Mouse (Mus musculus) liver, postnatal 0 days (tissue): ENCODE measurements around the gene Clnk. TPM values are rescaled to one million over a fixed set of nuclear protein-coding genes. Genes with fewer than 3 reads are reported as not detected.

Experiments
- ATAC-seq: fragments of 200-750 bp; cut with Nextera tagmentation; 2 replicates; pipeline ENCODE4 v1.8.0; 2017; ENCODE audit warnings: mild to moderate bottlenecking, moderate library complexity
- DNase-seq: peaks from one replicate; pipeline ENCODE4 v3.0.0-alpha.2; 2016
- H3K27ac ChIP-seq: fragments of 300-500 bp; sonication (generic); 2 replicates; pipeline ENCODE4 v1.5.1; 2014; ENCODE audit warnings: antibody characterized with exemption, moderate library complexity, mild to moderate bottlenecking, low read depth
- H3K27me3 ChIP-seq: fragments of 300-500 bp; sonication (generic); 2 replicates; pipeline ENCODE4 v1.6.1; 2014; ENCODE audit warnings: low read length, control low read depth, mixed read lengths; ENCODE audit not compliant: insufficient read depth
- H3K36me3 ChIP-seq: fragments of 300-500 bp; sonication (generic); replicated peaks from 2 replicates; pipeline ENCODE4 v1.6.1; 2014; ENCODE audit warnings: mild to moderate bottlenecking, control low read depth, low read length, moderate library complexity, mixed read lengths; ENCODE audit not compliant: insufficient read depth
- H3K4me1 ChIP-seq: fragments of 300-500 bp; sonication (generic); 2 replicates; pipeline ENCODE4 v1.6.1; 2014; ENCODE audit warnings: antibody characterized with exemption, mild to moderate bottlenecking, control low read depth; ENCODE audit not compliant: insufficient read depth
- H3K4me2 ChIP-seq: fragments of 300-500 bp; sonication (generic); 2 replicates; pipeline ENCODE4 v1.6.1; 2014; ENCODE audit warnings: low read depth, mild to moderate bottlenecking, low read length, moderate library complexity, mixed read lengths
- H3K4me3 ChIP-seq: fragments of 300-500 bp; sonication (generic); 2 replicates; pipeline ENCODE4 v1.5.1; 2014; ENCODE audit warnings: low read depth, low read length
- H3K9ac ChIP-seq: fragments of 300-500 bp; sonication (generic); replicated peaks from 2 replicates; pipeline ENCODE4 v1.6.1; 2014; ENCODE audit warnings: mild to moderate bottlenecking, moderate library complexity
- H3K9me3 ChIP-seq: fragments of 300-500 bp; sonication (generic); 2 replicates; pipeline ENCODE4 v1.6.1; 2016; ENCODE audit warnings: mild to moderate bottlenecking, control low read depth, low read length, mixed read lengths
- CTCF ChIP-seq: sonication (generic); IDR thresholded peaks from 2 replicates; pipeline ENCODE4 v1.5.1; 2016; ENCODE audit warnings: antibody characterized with exemption, low read depth
- EP300 ChIP-seq: IDR thresholded peaks from 2 replicates; pipeline ENCODE4 v1.6.1; 2016; ENCODE audit warnings: antibody characterized with exemption, low read depth, mild to moderate bottlenecking
- WGBS: fragments of 180-500 bp; shearing (Covaris S2); extraction: QIAGEN DNeasy Blood & Tissue Kit; methylation state at CpG from one replicate; pipeline ENCODE4 v1.1.7; 2014; ENCODE audit not compliant: insufficient replicate concordance; 5-methylcytosine and 5-hydroxymethylcytosine counted together
- polyA plus RNA-seq: library from polyadenylated mRNA; unstranded; fragments of >200 nt; fragmentation: Nextera tagmentation; extraction: Ambion mirVana; gene quantifications from 2 replicates; pipeline ENCODE4 v1.2.1, GENCODE M21; 2015

The Clnk gene
- polyA plus RNA-seq, 1 experiment from 2014 or later, result 0.12 TPM

GRCm38 (mm10) chr5:38874931-38875330 lies 1.7 kb downstream of the Clnk start:
- ATAC-seq, result no peak
- H3K27ac ChIP-seq, result no peak overlapping the region
- no peak overlapping the region for H3K9ac ChIP-seq
- 43% methylated on average over 1 of the region's 1 CpGs for WGBS
- H3K36me3 ChIP-seq, result no peaks in the 10 kb centered on the region
- no peaks in the 10 kb centered on the region for H3K9me3 ChIP-seq
- no peak overlapping the region for H3K4me3 ChIP-seq
- TF ChIP-seq CTCF (no peak), EP300 (no peak)
- H3K4me2 ChIP-seq, result no peak overlapping the region
- no peaks in the 10 kb centered on the region for H3K27me3 ChIP-seq
- no peak for DNase-seq
- H3K4me1 ChIP-seq, result no peaks in the 10 kb centered on the region

GRCm38 (mm10) chr5:38872906-38873305 lies 3.7 kb downstream of the Clnk start:
- Histone ChIP-seq H3K27ac (no peak overlapping the region), H3K27me3 (no peaks in the 10 kb centered on the region), H3K4me2 (no peak overlapping the region), H3K4me3 (no peak overlapping the region), H3K36me3 (no peaks in the 10 kb centered on the region), H3K4me1 (no peaks in the 10 kb centered on the region), H3K9ac (no peak overlapping the region), H3K9me3 (no peaks in the 10 kb centered on the region)
- ATAC-seq (no peak), DNase-seq (no peak)
- no peak for TF ChIP-seq CTCF
- no peak for TF ChIP-seq EP300
- WGBS, result 77% methylated on average over 3 of the region's 3 CpGs

GRCm38 (mm10) chr5:38871591-38871990 lies 5.0 kb downstream of the Clnk start:
- no peak for TF ChIP-seq CTCF
- 68% methylated on average over 2 of the region's 2 CpGs for WGBS
- Histone ChIP-seq H3K36me3 (no peaks in the 10 kb centered on the region), H3K4me1 (no peaks in the 10 kb centered on the region), H3K4me2 (no peak overlapping the region), H3K9me3 (no peaks in the 10 kb centered on the region), H3K9ac (no peak overlapping the region), H3K27ac (no peak overlapping the region), H3K4me3 (no peak overlapping the region), H3K27me3 (no peaks in the 10 kb centered on the region)
- ATAC-seq, result no peak
- DNase-seq, result no peak

- Histone ChIP-seq H3K27me3 (no peaks in the 10 kb centered on the region), H3K9me3 (no peaks in the 10 kb centered on the region), H3K27ac (no peak overlapping the region), H3K4me3 (no peak overlapping the region), H3K4me2 (no peak overlapping the region), H3K4me1 (no peaks in the 10 kb centered on the region), H3K9ac (no peak overlapping the region), H3K36me3 (no peaks in the 10 kb centered on the region)
- 51% methylated on average over 12 of the region's 12 CpGs for WGBS
- DNase-seq (no peak), ATAC-seq (no peak)
- no peak for TF ChIP-seq EP300
- TF ChIP-seq CTCF, result no peak
Observed at GRCm38 (mm10) chr5:38870485-38870884, 6.1 kb downstream of the Clnk start.

DNA sequence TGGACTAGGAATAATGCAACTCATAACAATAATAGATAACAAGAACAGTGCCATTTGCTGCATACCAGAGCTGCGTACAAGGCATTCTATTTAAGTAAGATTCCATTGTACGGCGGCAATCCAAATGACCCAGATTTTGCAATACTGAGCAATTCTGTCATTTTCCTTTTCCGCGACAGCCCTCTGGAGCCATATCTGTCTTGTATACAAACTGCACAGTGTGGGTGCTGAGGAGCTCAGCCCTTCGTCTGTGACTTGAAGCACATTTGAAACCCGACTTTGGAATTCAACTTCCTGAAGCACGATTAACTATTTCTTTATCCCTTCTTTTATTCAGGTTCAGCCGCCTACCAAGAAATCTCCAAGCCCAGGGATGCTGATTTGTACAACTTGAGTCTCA lies 6.6 kb downstream of the Clnk start:
- ATAC-seq, result no peak

DNA sequence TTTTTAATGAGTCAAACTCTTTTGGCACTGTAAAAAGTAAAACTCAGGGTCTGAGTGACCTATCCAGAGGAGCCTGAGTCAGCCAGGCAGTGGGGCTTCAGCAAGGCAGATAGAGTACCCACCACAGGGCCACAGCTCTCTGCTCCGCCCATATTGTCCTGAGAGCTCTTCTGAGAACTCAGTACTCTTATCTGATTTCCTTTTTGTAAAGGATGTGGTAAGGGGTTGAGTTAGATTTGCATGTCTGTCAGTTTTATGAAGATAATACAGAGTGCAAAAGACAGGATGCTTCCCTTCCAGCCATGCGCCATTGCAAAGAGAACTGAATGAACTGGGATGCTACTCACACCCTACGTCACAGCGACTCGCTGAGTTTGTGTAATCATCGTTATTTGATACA lies 12.0 kb downstream of the Clnk start:
- Histone ChIP-seq H3K4me2 (no peak overlapping the region), H3K4me1 (no peaks in the 10 kb centered on the region), H3K27ac (no peak overlapping the region), H3K27me3 (no peaks in the 10 kb centered on the region), H3K9ac (no peak overlapping the region), H3K4me3 (no peak overlapping the region), H3K9me3 (no peaks in the 10 kb centered on the region), H3K36me3 (no peaks in the 10 kb centered on the region)
- no peak for ATAC-seq
- TF ChIP-seq EP300 (no peak), CTCF (no peak)
- 21% methylated on average over 6 of the region's 6 CpGs for WGBS
- DNase-seq, result no peak

More for the DNA sequence above, 6.6 kb downstream of the Clnk start:
- H3K36me3 ChIP-seq, result no peaks in the 10 kb centered on the region
- H3K9ac ChIP-seq, result no peak overlapping the region
- no peak for DNase-seq
- H3K4me1 ChIP-seq, result no peaks in the 10 kb centered on the region
- no peak for TF ChIP-seq EP300
- TF ChIP-seq CTCF, result no peak
- 76% methylated on average over 9 of the region's 9 CpGs for WGBS
- no peaks in the 10 kb centered on the region for H3K9me3 ChIP-seq
- H3K4me3 ChIP-seq, result no peak overlapping the region
- no peak overlapping the region for H3K27ac ChIP-seq
- H3K4me2 ChIP-seq, result no peak overlapping the region
- no peaks in the 10 kb centered on the region for H3K27me3 ChIP-seq

- no peak for TF ChIP-seq EP300
- no peak for TF ChIP-seq CTCF
- Histone ChIP-seq H3K4me1 (no peaks in the 10 kb centered on the region), H3K9me3 (no peaks in the 10 kb centered on the region), H3K36me3 (no peaks in the 10 kb centered on the region), H3K27ac (no peak overlapping the region), H3K4me2 (no peak overlapping the region), H3K27me3 (no peaks in the 10 kb centered on the region), H3K4me3 (no peak overlapping the region), H3K9ac (no peak overlapping the region)
- DNase-seq, result no peak
- 38% methylated on average over 3 of the region's 3 CpGs for WGBS
- no peak for ATAC-seq
Observed at GRCm38 (mm10) chr5:38863029-38863428, 13.6 kb downstream of the Clnk start.
